Mouse (Mus musculus) small intestine, adult 2 months (tissue): ENCODE data around the gene Rpl37. TPM values are rescaled to one million over a fixed set of nuclear protein-coding genes. Genes with fewer than 3 reads are reported as not detected.
A peak's percentile ranks its signal among the peaks of the same experiment; 100 is the strongest.

Source experiments
- H3K27ac ChIP-seq: fragments of 200-500 bp; 2 replicates; pipeline ENCODE4 v1.5.1; 2012; ENCODE audit warnings: low read depth, low read length, control low read depth, inconsistent platforms; ENCODE audit not compliant: insufficient read depth
- H3K27me3 ChIP-seq: fragments of 200-500 bp; 2 replicates; pipeline ENCODE4 v1.6.1; 2012; ENCODE audit warnings: mild to moderate bottlenecking, moderate library complexity, low read length, inconsistent platforms; ENCODE audit not compliant: control insufficient read depth, insufficient read depth
- H3K36me3 ChIP-seq: fragments of 200-500 bp; 2 replicates; pipeline ENCODE4 v1.6.1; 2012; ENCODE audit warnings: mild to moderate bottlenecking, low read length, control low read depth, inconsistent platforms; ENCODE audit not compliant: control insufficient read depth, insufficient read depth
- H3K4me1 ChIP-seq: fragments of 200-500 bp; 2 replicates; pipeline ENCODE4 v1.6.1; 2012; ENCODE audit warnings: low read length, inconsistent platforms, mixed read lengths; ENCODE audit not compliant: control insufficient read depth, insufficient read depth, insufficient read length
- H3K4me3 ChIP-seq: fragments of 200-500 bp; 2 replicates; pipeline ENCODE4 v1.5.1; 2012; ENCODE audit warnings: low read depth, mild to moderate bottlenecking, control low read depth, inconsistent platforms, low read length, moderate library complexity
- CTCF ChIP-seq: fragments of 200-500 bp; IDR thresholded peaks from 2 replicates; pipeline ENCODE4 v1.5.1; 2012; ENCODE audit warnings: low read depth, mild to moderate bottlenecking, control low read depth, inconsistent platforms, low read length, moderate library complexity, mixed read lengths; ENCODE audit not compliant: insufficient replicate concordance, insufficient read length; ENCODE audit errors: extremely low read depth
- POLR2A ChIP-seq: fragments of 200-500 bp; IDR thresholded peaks from 2 replicates; pipeline ENCODE4 v1.6.1; 2012; ENCODE audit warnings: low read depth, mild to moderate bottlenecking, control low read depth, inconsistent platforms, low read length, moderate library complexity
- WGBS: fragments of 180-500 bp; shearing (Covaris S2); methylation state at CpG from one replicate; pipeline ENCODE4 v1.1.7; 2018; 5-methylcytosine and 5-hydroxymethylcytosine counted together
- polyA plus RNA-seq: library from polyadenylated mRNA; depleted of rRNA; stranded (reverse); fragments of >200 nt; gene quantifications from 2 replicates; pipeline ENCODE4 v1.2.3, GENCODE M21; 2012

Rpl37 gene
- polyA plus RNA-seq, 1 experiment = 563 TPM

DNA sequence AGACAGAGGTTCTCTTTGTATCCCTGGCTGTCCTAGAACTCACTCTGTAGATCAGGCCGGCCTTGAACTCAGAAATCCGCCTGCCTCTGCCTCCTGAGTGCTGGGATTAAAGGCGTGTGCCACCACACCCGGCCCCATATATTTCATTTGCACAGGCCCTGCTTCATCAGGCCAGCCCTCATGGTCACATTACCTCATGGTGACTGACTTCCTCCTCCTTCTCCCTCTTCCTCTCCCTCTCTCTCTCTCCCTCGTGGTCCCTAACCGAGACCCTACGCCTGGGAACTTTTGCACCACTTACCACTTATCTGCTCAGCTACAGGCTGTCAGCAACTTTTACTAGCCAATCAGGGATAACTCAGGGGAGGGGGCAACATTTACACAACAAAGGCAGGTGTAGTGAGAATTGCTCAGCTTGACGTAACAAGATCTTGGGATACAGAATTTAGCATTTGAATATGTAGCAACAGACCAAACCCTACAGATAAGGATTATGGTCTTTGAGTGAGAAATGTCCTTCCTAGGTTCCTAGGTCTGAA, 18.6 kb downstream of the Rpl37 start:
- H3K27ac ChIP-seq = no peak overlapping the region
- H3K36me3 ChIP-seq = no peaks in the 10 kb centered on the region
- TF ChIP-seq CTCF (no peak), POLR2A (no peak)
- no peak overlapping the region for H3K4me3 ChIP-seq
- H3K27me3 ChIP-seq = no peaks in the 10 kb centered on the region
- 76% methylated on average over 8 of the region's 8 CpGs for WGBS
- H3K4me1 ChIP-seq = peaks cover 2% of the 10 kb centered on the region; the same call in 1 of the 2 replicates

DNA sequence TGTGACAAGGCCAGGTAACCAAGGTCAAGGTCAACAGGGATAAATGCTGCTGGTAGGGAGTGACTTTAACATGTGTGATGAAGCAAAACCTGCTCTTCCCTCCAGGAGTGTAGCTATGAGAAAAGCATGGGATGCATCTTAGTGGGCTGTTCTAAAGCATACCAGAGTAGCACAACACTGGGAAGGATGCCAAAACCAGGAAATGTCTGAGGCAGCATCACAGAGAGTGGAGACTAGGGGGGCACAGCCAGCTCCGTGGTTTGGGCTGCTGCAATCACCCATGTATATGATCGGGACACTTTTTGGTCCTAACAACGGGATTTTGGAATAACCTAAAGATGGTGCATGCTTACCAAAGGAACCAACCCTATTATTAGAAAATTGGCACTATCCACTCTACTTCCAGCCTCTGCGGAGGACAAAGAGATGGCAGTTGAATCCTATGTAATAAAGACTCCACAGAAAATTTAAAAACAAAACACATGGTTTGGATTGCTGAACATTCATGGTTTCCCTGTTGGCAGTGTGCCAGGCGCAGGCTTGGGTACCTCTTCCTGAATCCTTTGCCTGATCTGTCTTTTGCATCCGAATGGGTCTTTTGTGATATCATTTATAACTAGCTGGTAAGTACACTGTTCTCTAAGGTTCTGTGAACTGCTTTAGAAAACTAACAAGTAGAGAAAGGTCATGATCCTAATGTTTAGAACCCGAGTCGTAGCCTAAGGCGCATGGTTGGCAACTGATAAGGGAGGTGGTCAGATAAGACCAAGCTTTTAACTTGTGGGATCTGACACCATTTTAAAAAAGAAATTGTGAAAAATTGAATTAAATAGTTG, 21.8 kb downstream of the Rpl37 start:
- no peak overlapping the region for H3K4me3 ChIP-seq
- no peaks in the 10 kb centered on the region for H3K27me3 ChIP-seq
- 56% methylated on average over 9 of the region's 9 CpGs for WGBS
- no peak overlapping the region for H3K27ac ChIP-seq
- H3K4me1 ChIP-seq = peaks cover under 1% of the 10 kb centered on the region; the same call in 1 of the 2 replicates
- TF ChIP-seq POLR2A (no peak), CTCF (no peak)
- H3K36me3 ChIP-seq = no peaks in the 10 kb centered on the region

- Histone ChIP-seq H3K4me1 (no peaks in the 10 kb centered on the region), H3K27me3 (no peaks in the 10 kb centered on the region), H3K36me3 (no peaks in the 10 kb centered on the region), H3K4me3 (no peak overlapping the region), H3K27ac (no peak overlapping the region)
- WGBS = 92% methylated on average over 2 of the region's 2 CpGs
- TF ChIP-seq POLR2A (no peak), CTCF (no peak)
These were observed 22.9 kb downstream of the Rpl37 start for GRCm38 (mm10) chr15:5139366-5139765.

- TF ChIP-seq CTCF (no peak), POLR2A (no peak)
- no peak overlapping the region for H3K27ac ChIP-seq
- no peaks in the 10 kb centered on the region for H3K27me3 ChIP-seq
- no peaks in the 10 kb centered on the region for H3K36me3 ChIP-seq
- H3K4me3 ChIP-seq = no peak overlapping the region
- no peaks in the 10 kb centered on the region for H3K4me1 ChIP-seq
- 88% methylated on average over 7 of the region's 7 CpGs for WGBS
These were observed 23.4 kb downstream of the Rpl37 start for GRCm38 (mm10) chr15:5139863-5140262.

DNA sequence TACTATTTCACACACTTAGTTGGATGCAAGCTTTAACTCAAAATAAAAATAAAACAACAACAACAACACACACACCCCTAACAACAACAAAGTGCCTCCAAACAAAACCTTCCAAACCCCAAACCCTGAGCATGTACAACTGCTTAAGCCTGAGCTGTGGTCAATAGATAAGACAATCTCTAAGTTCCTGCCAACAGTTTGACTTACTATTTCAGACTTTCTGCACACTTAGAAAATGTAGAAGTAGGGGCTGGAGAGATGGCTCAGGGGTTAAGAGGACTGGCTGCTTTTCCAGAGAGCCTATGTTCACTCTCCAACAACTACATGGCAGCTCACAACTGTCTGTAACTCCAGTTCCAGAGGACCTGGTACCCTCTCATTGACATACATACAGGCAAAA, 23.9 kb downstream of the Rpl37 start:
- no peaks in the 10 kb centered on the region for H3K36me3 ChIP-seq

DNA sequence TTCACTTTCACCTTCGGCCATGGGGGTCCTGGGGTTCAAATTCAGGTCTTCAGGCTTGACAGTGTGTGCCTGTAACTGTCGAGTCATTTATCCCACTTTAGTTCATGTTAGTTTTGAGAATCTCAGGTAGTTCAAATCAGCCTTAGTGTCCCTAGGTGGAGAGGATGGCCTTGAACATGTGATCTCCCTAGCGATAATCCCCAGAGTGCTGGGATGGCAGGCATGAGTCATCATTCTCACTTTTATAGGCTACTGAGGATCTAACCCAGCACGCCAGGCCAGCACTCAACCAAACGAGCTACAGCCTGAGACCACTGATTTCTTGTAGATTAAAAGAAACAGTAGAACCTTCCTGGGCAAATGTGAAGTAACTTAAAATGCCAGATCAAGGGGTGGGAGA, 25.6 kb downstream of the Rpl37 start:
- Histone ChIP-seq H3K27me3 (no peaks in the 10 kb centered on the region), H3K36me3 (no peaks in the 10 kb centered on the region), H3K27ac (no peak overlapping the region), H3K4me3 (no peak overlapping the region), H3K4me1 (peaks cover 3% of the 10 kb centered on the region; the same call in 1 of the 2 replicates)
- TF ChIP-seq CTCF = no peak
- TF ChIP-seq POLR2A = no peak
- WGBS = 40% methylated on average over 5 of the region's 5 CpGs

More for the DNA sequence above, 23.9 kb downstream of the Rpl37 start:
- Histone ChIP-seq H3K27ac (no peak overlapping the region), H3K4me3 (no peak overlapping the region), H3K27me3 (no peaks in the 10 kb centered on the region), H3K4me1 (peaks cover 3% of the 10 kb centered on the region; the same call in 1 of the 2 replicates)
- TF ChIP-seq POLR2A (no peak), CTCF (no peak)

- Histone ChIP-seq H3K36me3 (no peaks in the 10 kb centered on the region), H3K4me1 (peaks cover 4% of the 10 kb centered on the region; the same call in 1 of the 2 replicates), H3K4me3 (no peak overlapping the region), H3K27me3 (no peaks in the 10 kb centered on the region), H3K27ac (no peak overlapping the region)
- WGBS = 34% methylated on average over 5 of the region's 5 CpGs
- TF ChIP-seq POLR2A = no peak
These were observed 26.3 kb downstream of the Rpl37 start for GRCm38 (mm10) chr15:5142714-5143113.

GRCm38 (mm10) chr15:5143361-5144020, 27.0 kb downstream of the Rpl37 start, which contains the start of gene Prkaa1:
Prkaa1 (plus strand) TSS chr15:5143861.
- H3K4me3 ChIP-seq = peak within 1 kb of the TSS; percentile 97
- no peaks in the 10 kb centered on the region for H3K27me3 ChIP-seq
- H3K36me3 ChIP-seq = no peaks in the 10 kb centered on the region
- peaks cover 5% of the 10 kb centered on the region; the same call in 1 of the 2 replicates for H3K4me1 ChIP-seq
- H3K27ac ChIP-seq = peak within 1 kb of the TSS; percentile 51; the same call in 1 of the 2 replicates
- 2% methylated on average over 69 of the region's 80 CpGs for WGBS
- TF ChIP-seq POLR2A (no peak; the same call in 1 of the 2 replicates), CTCF (peak; percentile 36; the same call in 1 of the 2 replicates)
